In genomic region chr2:72235361-72235901, GRCm38 (mm10) we compare ENCODE assay signal across 9 mouse cellular contexts. TPM values are rescaled to one million over a fixed set of nuclear protein-coding genes. Genes with fewer than 3 reads are reported as not detected.
A peak's percentile ranks its signal among the peaks of the same experiment; 100 is the strongest.
DNase-seq lines count a peak whose midpoint lies in the region; ATAC-seq and TF ChIP-seq lines count a peak whose summit lies in the region.
"Had no signal": no experiment of that assay in that cellular context is flagged by ENCODE, and none has a peak within 500 bp of the region (broad histone marks: within the 10 kb centered on the region; RNA-seq: fewer than 3 reads in every experiment).

No protein-coding gene starts in this region.

- H3K9ac ChIP-seq in heart, embryonic 12.5 days = peak overlapping the region; percentile 66
- no peak overlapping the region for H3K9ac ChIP-seq in midbrain, postnatal 0 days (replicated peaks; ENCODE audit: low read length, poor library complexity, severe bottlenecking)

- peak; percentile 81 for ATAC-seq in heart, embryonic 12.5 days (ENCODE audit: insufficient number of reproducible peaks, low FRiP score)
- no peak for ATAC-seq in midbrain, postnatal 0 days (ENCODE audit: low FRiP score)

- H3K4me1 ChIP-seq in heart, embryonic 12.5 days (replicated peaks) = peaks cover 28% of the 10 kb centered on the region
- H3K4me1 ChIP-seq in midbrain, postnatal 0 days (ENCODE audit: insufficient read depth, low read length) = peaks cover 6% of the 10 kb centered on the region; the same call in 1 of the 2 replicates

- no peak overlapping the region for H3K4me3 ChIP-seq in heart, embryonic 12.5 days
- H3K4me3 ChIP-seq in midbrain, postnatal 0 days (ENCODE audit: low read depth, low read length) = no peak overlapping the region

- H3K27ac ChIP-seq in heart, embryonic 12.5 days (ENCODE audit: poor library complexity, severe bottlenecking) = peak overlapping the region; percentile 99
- H3K27ac ChIP-seq in midbrain, postnatal 0 days (ENCODE audit: low read depth, low read length) = peak overlapping the region; percentile 34; the same call in 1 of the 2 replicates

- H3K27me3 ChIP-seq in heart, embryonic 12.5 days (replicated peaks) = no peaks in the 10 kb centered on the region
- H3K27me3 ChIP-seq in midbrain, postnatal 0 days (ENCODE audit: insufficient read depth, low read length) = no peaks in the 10 kb centered on the region

- WGBS in heart, embryonic 12.5 days = 27% methylated on average over 12 of the region's 12 CpGs
- 43% methylated on average over 12 of the region's 12 CpGs for WGBS in midbrain, postnatal 0 days

- peak overlapping the region; percentile 52 for H3K4me2 ChIP-seq in heart, embryonic 12.5 days
- H3K4me2 ChIP-seq in midbrain, postnatal 0 days (ENCODE audit: low read depth, low read length, poor library complexity, severe bottlenecking) = no peak overlapping the region

- peak; percentile 26 to 36 for DNase-seq in layer of hippocampus, postnatal 10 days (ENCODE audit: low spot score in 2 of 2)
- no peak for DNase-seq in layer of hippocampus, adult 9-10 months (ENCODE audit: low spot score)
- peak; percentile 43 to 45 for DNase-seq in cerebellum, postnatal 25 days
- no peak for DNase-seq in midbrain, postnatal 0 days (ENCODE audit: low spot score)
- no peak for DNase-seq in ovary, postnatal 10 days (ENCODE audit: low spot score)
- no peak for DNase-seq in frontal cortex, postnatal 10 days (ENCODE audit: low spot score in 2 of 2)
- no peak for DNase-seq in adrenal gland, postnatal 10 days

- no peak for TF ChIP-seq CTCF in midbrain, postnatal 0 days (IDR thresholded peaks at IDR 0.05)

- no peaks in the 10 kb centered on the region for H3K9me3 ChIP-seq in heart, embryonic 12.5 days (replicated peaks)
- H3K9me3 ChIP-seq in midbrain, postnatal 0 days (ENCODE audit: low read length) = no peaks in the 10 kb centered on the region
- H3K9me3 ChIP-seq: G1E had no signal

- H3K36me3 ChIP-seq in heart, embryonic 12.5 days = no peaks in the 10 kb centered on the region
- H3K36me3 ChIP-seq in midbrain, postnatal 0 days (ENCODE audit: insufficient read depth, low read length) = peaks cover 7% of the 10 kb centered on the region
- H3K36me3 ChIP-seq: G1E had no signal

RNA-seq across cellular contexts. Expression of gene Map3k20, which starts 50.0 kb away (rescaled TPM):
- total RNA-seq in layer of hippocampus, postnatal 10 days (2021) = 10 to 100 TPM; 14.3 to 16.5 TPM
- polyA plus RNA-seq in heart, embryonic 12.5 days (2016; fragmentation: Nextera tagmentation; extraction: Ambion mirVana) = 77.2 and 81.3 TPM in 2 replicates
- 8.0 and 8.5 TPM in 2 replicates for total RNA-seq in midbrain, postnatal 0 days (2014; rRNA removed)
- 3.4 and 3.6 TPM in 2 replicates for polyA plus RNA-seq in midbrain, postnatal 0 days (2015; fragmentation: Nextera tagmentation; extraction: Ambion mirVana)
- 10 to 100 TPM; 40.6 to 61.7 TPM for total RNA-seq in adrenal gland, postnatal 10 days (2021)

Comparison
In these comparisons a context has a peak if more than half of its experiments do, and no peak if none do; other contexts are left out.
1. DNase-seq: peak in layer of hippocampus, postnatal 10 days (2 of 2) and cerebellum, postnatal 25 days (2 of 2); none in layer of hippocampus, adult 9-10 months (single experiment), midbrain, postnatal 0 days (single experiment), ovary, postnatal 10 days (single experiment), frontal cortex, postnatal 10 days (0 of 2) and adrenal gland, postnatal 10 days (single experiment).